8 mouse cellular contexts compared by ENCODE assay signal in genomic region chr7:18909797-18910196, GRCm38 (mm10). TPM values are rescaled to one million over a fixed set of nuclear protein-coding genes. Genes with fewer than 3 reads are reported as not detected.
DNase-seq lines count a peak whose midpoint lies in the region; ATAC-seq and TF ChIP-seq lines count a peak whose summit lies in the region.

No protein-coding gene starts in this region.

- no peaks in the 10 kb centered on the region for H3K27me3 ChIP-seq in kidney, adult 2 months (replicated peaks; ENCODE audit: control insufficient read depth, insufficient read depth, low read length)
- no peaks in the 10 kb centered on the region for H3K27me3 ChIP-seq in hindbrain, embryonic 13.5 days
- H3K27me3 ChIP-seq in midbrain, embryonic 12.5 days, result no peaks in the 10 kb centered on the region

- no peaks in the 10 kb centered on the region for H3K9me3 ChIP-seq in hindbrain, embryonic 13.5 days
- no peaks in the 10 kb centered on the region for H3K9me3 ChIP-seq in midbrain, embryonic 12.5 days

- no peak overlapping the region for H3K27ac ChIP-seq in kidney, adult 2 months (ENCODE audit: insufficient read depth, low read depth, low read length)
- no peak overlapping the region for H3K27ac ChIP-seq in bone marrow macrophage, adult 2 months (ENCODE audit: insufficient read depth, low read depth, low read length)
- H3K27ac ChIP-seq in hindbrain, embryonic 13.5 days, result no peak overlapping the region
- H3K27ac ChIP-seq in midbrain, embryonic 12.5 days (replicated peaks), result no peak overlapping the region

- WGBS in kidney, adult 2 months, result 2% methylated on average over 17 of the region's 17 CpGs
- WGBS in hindbrain, embryonic 13.5 days, result 7% methylated on average over 17 of the region's 17 CpGs
- 9% methylated on average over 17 of the region's 17 CpGs for WGBS in midbrain, embryonic 12.5 days

- DNase-seq in kidney, adult 2 months, result no peak
- DNase-seq in kidney, postnatal 4 days, result no peak
- DNase-seq in Muller cell, postnatal 12 days (ENCODE audit: inconsistent ontology term), result no peak
- DNase-seq in cerebellum, adult 11-12 months, result no peak
- no peak for DNase-seq in layer of hippocampus, postnatal 14 days (ENCODE audit: low spot score in 2 of 2)

- no peak for TF ChIP-seq POLR2A in kidney, adult 2 months (IDR thresholded peaks at IDR 0.05; ENCODE audit: low read depth, low read length)
- no peak for TF ChIP-seq POLR2A in bone marrow macrophage, adult 2 months (IDR thresholded peaks at IDR 0.05; ENCODE audit: borderline replicate concordance, low read depth, low read length)

- peak; percentile 22 for ATAC-seq in hindbrain, embryonic 13.5 days (ENCODE audit: low FRiP score)
- ATAC-seq in midbrain, embryonic 12.5 days (ENCODE audit: low FRiP score, low read depth), result no peak

- peak overlapping the region; percentile 70 for H3K9ac ChIP-seq in hindbrain, embryonic 13.5 days
- H3K9ac ChIP-seq in midbrain, embryonic 12.5 days (replicated peaks), result peak overlapping the region; percentile 62

- H3K4me2 ChIP-seq in hindbrain, embryonic 13.5 days, result peak overlapping the region; percentile 76
- H3K4me2 ChIP-seq in midbrain, embryonic 12.5 days (replicated peaks), result peak overlapping the region; percentile 74

- peak overlapping the region; percentile 76 for H3K4me3 ChIP-seq in kidney, adult 2 months (ENCODE audit: insufficient read depth, low read depth, low read length)
- peak overlapping the region; percentile 82 for H3K4me3 ChIP-seq in bone marrow macrophage, adult 2 months (ENCODE audit: insufficient read depth, low read length)
- peak overlapping the region; percentile 64 for H3K4me3 ChIP-seq in hindbrain, embryonic 13.5 days
- peak overlapping the region; percentile 82 for H3K4me3 ChIP-seq in midbrain, embryonic 12.5 days

- H3K4me1 ChIP-seq in kidney, adult 2 months (ENCODE audit: control insufficient read depth, insufficient read depth, low read length), result no peaks in the 10 kb centered on the region; the same call in 1 of the 2 replicates
- peaks cover 14% of the 10 kb centered on the region; the same call in 1 of the 2 replicates for H3K4me1 ChIP-seq in bone marrow macrophage, adult 2 months (ENCODE audit: control insufficient read depth, insufficient read depth, low read length)
- H3K4me1 ChIP-seq in hindbrain, embryonic 13.5 days (replicated peaks), result peaks cover 29% of the 10 kb centered on the region
- peaks cover 22% of the 10 kb centered on the region for H3K4me1 ChIP-seq in midbrain, embryonic 12.5 days

- TF ChIP-seq CTCF in kidney, adult 2 months (conservative IDR thresholded peaks at IDR 0.05; ENCODE audit: insufficient read depth, insufficient read length, low read depth, low read length), result no peak
- no peak for TF ChIP-seq CTCF in bone marrow macrophage, adult 2 months (IDR thresholded peaks at IDR 0.05; ENCODE audit: low read depth, low read length)

- H3K36me3 ChIP-seq in kidney, adult 2 months (ENCODE audit: control insufficient read depth, insufficient read depth, low read length), result no peaks in the 10 kb centered on the region
- no peaks in the 10 kb centered on the region for H3K36me3 ChIP-seq in hindbrain, embryonic 13.5 days
- H3K36me3 ChIP-seq in midbrain, embryonic 12.5 days, result no peaks in the 10 kb centered on the region

RNA-seq across cellular contexts. Expression of gene Ccdc61, which starts 0.4 kb away (rescaled TPM):
- 19.8 and 21.3 TPM in 2 replicates for polyA plus RNA-seq in kidney, adult 2 months (2012; rRNA removed)
- polyA plus RNA-seq in bone marrow macrophage, adult 2 months (2012; ENCODE audit: insufficient read depth, insufficient read length, missing spikeins), result 18.1 and 21.2 TPM in 2 replicates
- polyA plus RNA-seq in hindbrain, embryonic 13.5 days (2015; fragmentation: Nextera tagmentation; extraction: Ambion mirVana), result 23.5 and 23.6 TPM in 2 replicates
- 34.7 and 38.7 TPM in 2 replicates for polyA plus RNA-seq in midbrain, embryonic 12.5 days (2016; fragmentation: Nextera tagmentation; extraction: Ambion mirVana)
- total RNA-seq in layer of hippocampus, postnatal 14 days (2021), result 10 to 100 TPM; 11.0 to 12.8 TPM

RNA-seq across cellular contexts. Expression of gene Nova2, which starts 15.9 kb away (rescaled TPM):
- 0.80 and 1.1 TPM in 2 replicates for polyA plus RNA-seq in kidney, adult 2 months (2012; rRNA removed)
- 0.12 TPM in 1 of 2 replicates, not detected in the other for polyA plus RNA-seq in bone marrow macrophage, adult 2 months (2012; ENCODE audit: insufficient read depth, insufficient read length, missing spikeins)
- 14.9 and 15.8 TPM in 2 replicates for polyA plus RNA-seq in hindbrain, embryonic 13.5 days (2015; fragmentation: Nextera tagmentation; extraction: Ambion mirVana)
- 12.0 and 13.5 TPM in 2 replicates for polyA plus RNA-seq in midbrain, embryonic 12.5 days (2016; fragmentation: Nextera tagmentation; extraction: Ambion mirVana)
- total RNA-seq in layer of hippocampus, postnatal 14 days (2021), result 100 to 1,000 TPM in 1 of 2 experiments, 10 to 100 TPM in 1; 93.5 to 101 TPM

RNA-seq across cellular contexts. Expression of gene Pglyrp1, which starts 38.7 kb away (rescaled TPM):
- 2.3 and 5.9 TPM in 2 replicates for polyA plus RNA-seq in kidney, adult 2 months (2012; rRNA removed)
- not detected in 2 replicates for polyA plus RNA-seq in bone marrow macrophage, adult 2 months (2012; ENCODE audit: insufficient read depth, insufficient read length, missing spikeins)
- 13.7 TPM in 2 replicates for polyA plus RNA-seq in hindbrain, embryonic 13.5 days (2015; fragmentation: Nextera tagmentation; extraction: Ambion mirVana)
- 2.5 and 4.2 TPM in 2 replicates for polyA plus RNA-seq in midbrain, embryonic 12.5 days (2016; fragmentation: Nextera tagmentation; extraction: Ambion mirVana)
- 10 to 100 TPM; 28.4 to 35.0 TPM for total RNA-seq in layer of hippocampus, postnatal 14 days (2021)
